Mouse (Mus musculus): ENCODE measurements around the gene Glrb. TPM values are rescaled to one million over a fixed set of nuclear protein-coding genes. Genes with fewer than 3 reads are reported as not detected.

The Glrb gene
- polyA plus RNA-seq (2017; shearing (Covaris generic)) = not detected

- ATAC-seq = no peak
These were observed at the start of gene Glrb for GRCm38 (mm10) chr3:80913111-80913778. TSS of gene Glrb (minus strand) at chr3:80913660.

GRCm38 (mm10) chr3:80959965-80960364 lies 46.5 kb upstream of the Glrb start:
- ATAC-seq = no peak

GRCm38 (mm10) chr3:80958591-80958990 lies 45.1 kb upstream of the Glrb start:
- ATAC-seq = no peak

GRCm38 (mm10) chr3:80913779-80914284 lies 372 bp upstream of the Glrb start:
- ATAC-seq = no peak

GRCm38 (mm10) chr3:80894745-80895480 lies 18.5 kb downstream of the Glrb start:
- ATAC-seq = no peak

GRCm38 (mm10) chr3:80894328-80894727 lies 19.1 kb downstream of the Glrb start:
- ATAC-seq = no peak

GRCm38 (mm10) chr3:80893055-80893690 lies 20.3 kb downstream of the Glrb start:
- no peak for ATAC-seq

- no peak for ATAC-seq
These were observed 22.4 kb downstream of the Glrb start for GRCm38 (mm10) chr3:80891087-80891486.

GRCm38 (mm10) chr3:80885174-80885573 lies 28.3 kb downstream of the Glrb start:
- ATAC-seq = no peak

- no peak for ATAC-seq
These were observed 29.9 kb downstream of the Glrb start for GRCm38 (mm10) chr3:80883601-80884000.

GRCm38 (mm10) chr3:80880660-80881293 lies 32.7 kb downstream of the Glrb start:
- no peak for ATAC-seq

GRCm38 (mm10) chr3:80878571-80878970 lies 34.9 kb downstream of the Glrb start:
- no peak for ATAC-seq

- ATAC-seq = no peak
These were observed 38.6 kb downstream of the Glrb start for GRCm38 (mm10) chr3:80874690-80875353.

GRCm38 (mm10) chr3:80874081-80874480 lies 39.4 kb downstream of the Glrb start:
- no peak for ATAC-seq

GRCm38 (mm10) chr3:80871472-80872171 lies 41.8 kb downstream of the Glrb start:
- ATAC-seq = no peak

- no peak for ATAC-seq
These were observed 46.1 kb downstream of the Glrb start for GRCm38 (mm10) chr3:80867328-80867727.

- ATAC-seq = no peak
These were observed 60.5 kb downstream of the Glrb start for GRCm38 (mm10) chr3:80852912-80853507.

- no peak for ATAC-seq
These were observed 62.5 kb downstream of the Glrb start for GRCm38 (mm10) chr3:80850947-80851346.

GRCm38 (mm10) chr3:80845634-80846033 lies 67.8 kb downstream of the Glrb start:
- ATAC-seq = no peak

GRCm38 (mm10) chr3:80839845-80840244 lies 73.6 kb downstream of the Glrb start:
- no peak for ATAC-seq

- ATAC-seq = no peak
These were observed 75.9 kb downstream of the Glrb start for GRCm38 (mm10) chr3:80837583-80837982.
